Mouse (Mus musculus) cerebellum, adult 2 months (tissue): ENCODE measurements around the gene Gng8.

ENCODE experiments used
- CTCF ChIP-seq: fragments of 200-500 bp; IDR thresholded peaks from 2 replicates; pipeline ENCODE4 v1.5.1; 2011; ENCODE audit warnings: low read depth, mild to moderate bottlenecking, control low read depth, low read length, moderate library complexity, borderline replicate concordance; ENCODE audit not compliant: insufficient read depth
- POLR2A ChIP-seq: fragments of 200-500 bp; IDR thresholded peaks from 2 replicates; pipeline ENCODE4 v1.6.1; 2011; ENCODE audit warnings: low read length, control low read depth, borderline replicate concordance; ENCODE audit not compliant: insufficient read depth

- TF ChIP-seq POLR2A (no peak), CTCF (no peak)
Observed at GRCm38 (mm10) chr7:16940292-16940691, 48.7 kb downstream of the Gng8 start.
